Mouse (Mus musculus) cortical plate, adult 2 months (tissue): Measurements from ENCODE around the gene Mri1.

Experiments used
- CTCF ChIP-seq: fragments of 200-500 bp; IDR thresholded peaks from 2 replicates; pipeline ENCODE4 v1.5.1; 2011; ENCODE audit warnings: mild to moderate bottlenecking, control low read depth, low read length; ENCODE audit not compliant: insufficient read depth; ENCODE audit errors: extremely low read depth
- POLR2A ChIP-seq: fragments of 200-500 bp; IDR thresholded peaks from 2 replicates; pipeline ENCODE4 v1.6.1; 2011; ENCODE audit warnings: mild to moderate bottlenecking, low read length, control low read depth; ENCODE audit not compliant: insufficient read depth; ENCODE audit errors: extremely low read depth

GRCm38 (mm10) chr8:84235746-84236409 lies 21.2 kb downstream of the Mri1 start:
- no peak for TF ChIP-seq POLR2A
- no peak for TF ChIP-seq CTCF
